Mouse (Mus musculus): ENCODE data around the gene Hspa8. TPM values are rescaled to one million over a fixed set of nuclear protein-coding genes. Genes with fewer than 3 reads are reported as not detected.
"Not testable (repeated sequence)": the region's sequence is repeated elsewhere in the genome, so short reads cannot be mapped to it uniquely, and the experiment has no call there.

The Hspa8 gene
- total RNA-seq, 2 experiments from 2014 or later, result 992 to 1,504 TPM

DNA sequence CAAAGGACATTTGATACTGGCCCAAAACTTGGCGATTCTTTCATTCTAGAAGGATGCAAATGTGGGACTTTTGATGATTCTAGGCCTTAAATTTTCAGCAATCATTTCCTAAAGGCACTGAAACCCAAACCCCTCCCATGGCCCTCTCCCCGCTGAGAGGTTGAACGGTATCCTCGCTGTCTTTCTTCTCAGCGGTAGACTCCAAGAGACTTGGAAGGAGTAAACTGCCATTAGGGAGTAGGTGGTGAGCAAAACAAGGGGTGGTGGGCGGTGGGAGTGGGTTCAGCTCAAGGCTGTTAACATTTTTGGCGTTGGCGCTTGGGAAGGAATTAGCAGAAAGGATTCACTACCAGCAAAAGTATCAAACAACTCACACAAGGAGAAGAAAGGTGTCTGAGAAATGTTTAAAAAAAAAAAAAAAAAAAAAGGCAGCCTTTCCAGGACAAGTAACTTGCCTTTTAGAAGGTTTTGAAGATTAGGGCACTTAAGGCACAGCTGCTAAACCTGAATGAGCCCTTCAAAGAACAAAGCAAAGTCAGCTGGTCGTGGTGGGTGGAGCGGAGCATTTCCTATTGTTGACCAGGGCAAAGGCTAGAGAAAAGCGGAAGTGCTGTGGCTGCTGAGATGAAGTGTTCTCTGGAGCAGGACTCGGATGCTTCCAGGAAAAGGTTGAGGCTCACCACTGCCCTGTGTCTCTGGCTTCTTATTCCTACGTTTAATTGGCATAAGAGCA lies 17.0 kb upstream of the Hspa8 start:
- DNase-seq (ENCODE audit: low spot score), result peak; percentile 50

DNA sequence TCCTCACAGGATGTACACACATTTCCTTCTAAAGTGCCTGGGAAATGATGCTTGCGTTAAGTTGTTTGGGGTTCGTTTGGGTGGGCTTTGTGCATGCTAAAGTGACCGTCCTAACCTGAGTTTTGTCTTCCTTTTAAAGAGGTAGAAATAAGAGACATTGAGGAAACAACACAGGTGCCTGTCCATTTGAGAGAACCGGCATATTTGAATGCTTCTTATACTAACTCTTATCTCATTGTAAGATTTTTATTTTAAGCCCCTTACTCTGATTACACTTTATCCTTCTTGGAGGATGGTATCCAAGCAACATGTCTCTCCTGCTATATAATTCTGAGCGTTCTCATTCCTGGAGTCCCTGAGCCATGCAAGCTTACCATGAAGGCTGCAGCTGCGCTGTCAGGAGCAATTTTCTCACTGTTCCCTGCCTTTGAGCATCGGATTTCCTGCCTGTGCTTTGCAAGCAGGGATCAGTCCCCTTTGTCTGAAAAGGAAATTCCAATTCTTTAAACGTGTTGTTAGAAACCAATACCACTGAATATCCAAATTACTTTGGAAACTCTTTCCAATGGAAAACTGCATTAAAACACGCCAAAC lies 16.3 kb upstream of the Hspa8 start:
- DNase-seq (ENCODE audit: low spot score), result no peak

DNA sequence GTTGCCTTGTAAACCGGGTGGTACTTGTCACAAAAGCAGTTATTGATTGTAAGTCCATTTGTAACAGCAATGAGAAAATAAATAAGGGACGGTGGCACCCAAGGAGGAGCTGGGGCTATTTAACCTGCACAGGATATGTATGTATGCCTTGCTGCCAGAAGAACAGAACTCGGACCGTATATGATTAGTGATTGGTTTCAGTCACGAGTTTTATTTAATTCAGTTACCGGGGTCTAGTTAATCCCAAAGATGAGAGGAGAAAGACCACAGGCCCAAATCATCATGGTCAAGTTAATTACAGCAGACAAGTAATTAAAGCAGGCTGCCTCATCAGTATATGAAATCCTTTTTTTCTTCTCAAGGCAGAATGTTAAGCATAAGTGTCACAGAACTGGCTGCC lies 15.3 kb upstream of the Hspa8 start:
- DNase-seq (ENCODE audit: low spot score), result no peak

DNA sequence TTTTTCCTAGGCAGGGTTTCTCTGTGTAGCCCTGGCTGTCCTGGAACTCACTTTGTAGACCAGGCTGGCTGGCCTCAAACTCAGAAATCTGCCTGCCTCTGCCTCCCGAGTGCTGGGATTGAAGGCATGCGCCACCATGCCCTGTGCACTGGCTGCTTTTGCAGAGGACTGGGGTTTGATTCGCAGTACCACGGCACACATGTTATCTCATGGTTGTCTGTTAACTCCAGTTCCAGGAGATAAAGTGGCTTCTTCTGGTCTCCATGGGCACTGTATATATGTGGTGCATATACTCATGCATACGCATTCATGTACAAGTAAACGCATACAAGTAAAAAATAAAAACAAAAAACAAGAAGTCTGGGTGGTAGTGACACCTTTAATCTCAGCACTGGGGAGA lies 14.0 kb upstream of the Hspa8 start:
- DNase-seq (ENCODE audit: low spot score), result not testable (repeated sequence)

DNA sequence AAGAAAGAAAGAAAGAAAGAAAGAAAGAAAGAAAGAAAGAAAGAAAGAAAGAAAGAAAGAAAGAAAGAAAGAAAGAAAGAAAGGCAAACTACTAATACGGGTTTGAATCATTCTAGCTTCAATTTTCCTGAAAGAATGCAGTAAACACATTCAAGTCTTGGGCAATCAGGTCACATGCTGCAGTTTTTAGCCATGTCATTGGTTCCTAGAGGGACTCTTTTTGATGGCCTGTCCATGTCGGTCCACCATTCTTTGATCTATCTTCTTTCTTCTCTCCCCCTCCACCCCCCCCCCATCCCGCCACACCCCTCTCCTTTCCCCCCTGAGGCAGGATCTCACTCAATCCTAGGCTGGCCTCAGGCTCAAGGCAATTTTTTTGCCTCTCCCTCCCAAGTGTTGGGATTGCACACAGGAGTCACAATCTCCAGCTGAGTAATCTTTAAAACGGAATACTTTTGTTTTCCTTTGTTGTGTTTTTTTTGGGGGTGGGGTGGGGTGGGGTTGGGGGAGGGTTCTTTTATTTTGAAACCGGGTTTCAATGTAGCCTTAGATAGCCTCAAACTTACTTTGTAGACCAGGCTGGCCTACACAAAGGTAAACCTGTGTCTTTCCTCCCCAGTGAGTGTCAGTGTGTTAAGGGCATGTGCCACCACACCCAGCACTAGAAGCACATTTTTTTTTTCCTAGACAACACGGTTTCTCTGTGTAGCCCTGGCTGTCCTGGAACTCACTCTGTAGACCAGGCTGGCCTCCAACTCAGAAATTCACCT lies 8.7 kb upstream of the Hspa8 start:
- no peak for DNase-seq (ENCODE audit: low spot score)

DNA sequence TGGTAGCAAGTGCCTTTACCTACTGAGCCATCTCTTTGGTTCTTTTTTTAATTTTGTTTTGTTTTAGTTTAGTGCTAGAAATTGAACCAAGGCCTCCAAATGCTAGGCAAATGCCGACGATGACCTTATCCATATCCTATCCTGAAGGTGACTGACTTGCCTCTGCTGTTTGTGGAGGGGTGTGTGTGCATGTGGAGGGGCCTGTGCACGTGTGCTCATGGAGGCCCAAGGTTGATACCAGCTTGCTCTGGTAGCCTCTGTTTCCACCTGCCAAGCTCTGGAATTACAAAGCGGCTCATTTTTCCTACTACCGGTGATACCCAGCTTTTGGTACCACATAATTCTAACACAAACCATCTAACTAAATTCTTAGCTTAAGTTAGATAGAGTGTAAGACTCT lies 7.2 kb upstream of the Hspa8 start:
- no peak for DNase-seq (ENCODE audit: low spot score)

DNA sequence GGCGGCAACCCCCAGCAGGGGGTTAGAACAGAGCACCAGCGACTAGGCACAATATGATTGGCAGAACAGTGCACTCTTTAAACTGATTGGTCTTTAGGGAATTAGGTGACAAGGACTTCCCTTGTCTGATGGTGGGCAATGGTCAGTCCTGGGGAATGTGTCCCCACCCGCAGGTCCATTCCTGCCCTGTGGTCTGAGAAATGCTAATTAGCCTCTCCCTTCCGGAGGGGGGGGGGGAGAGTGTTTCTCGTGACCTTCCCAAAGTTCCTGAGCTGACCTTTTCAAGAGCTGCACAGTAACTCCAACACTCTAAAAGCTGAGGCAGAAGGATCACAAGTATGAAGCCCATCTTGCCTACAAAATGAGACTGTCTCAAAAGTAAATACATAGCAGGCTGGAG lies 6.5 kb upstream of the Hspa8 start:
- no peak for DNase-seq (ENCODE audit: low spot score)

DNA sequence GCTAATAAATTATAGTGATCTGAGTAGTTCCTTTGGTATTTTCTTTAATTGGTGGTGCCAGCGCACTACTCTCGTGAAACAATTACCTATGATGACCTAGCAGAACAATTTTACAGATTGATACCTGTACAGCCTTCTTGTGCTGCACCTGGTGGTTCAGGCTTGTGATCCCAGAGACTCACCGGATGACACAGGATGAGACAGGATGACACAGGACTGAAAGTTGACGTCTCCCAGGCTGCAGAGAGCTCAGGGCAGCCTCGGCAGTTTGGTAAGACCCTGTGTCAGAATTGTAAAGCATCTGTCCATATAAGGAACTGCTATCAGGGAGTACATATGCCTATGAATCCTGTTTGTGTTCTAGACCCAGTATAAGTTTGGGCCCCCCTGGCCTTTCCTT lies 5.9 kb upstream of the Hspa8 start:
- DNase-seq (ENCODE audit: low spot score), result no peak

DNA sequence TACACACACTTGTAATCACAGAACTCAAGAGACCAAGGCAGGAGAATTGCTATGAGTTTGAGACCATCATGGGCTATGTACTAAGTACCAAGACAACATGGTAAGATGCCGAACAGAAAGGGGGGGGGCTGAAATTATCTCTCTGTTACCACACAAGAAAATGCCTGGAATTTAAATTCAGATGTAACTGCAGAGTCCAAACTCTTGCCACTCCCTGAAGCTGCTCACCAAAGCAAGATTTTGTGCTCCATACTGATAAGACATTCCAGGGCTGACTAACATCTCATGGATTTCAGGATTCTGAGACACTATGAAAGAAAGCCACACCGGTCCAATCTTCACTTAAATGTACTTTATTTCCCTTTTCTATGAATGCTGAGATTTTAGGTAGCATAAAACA lies 5.2 kb upstream of the Hspa8 start:
- no peak for DNase-seq (ENCODE audit: low spot score)

DNA sequence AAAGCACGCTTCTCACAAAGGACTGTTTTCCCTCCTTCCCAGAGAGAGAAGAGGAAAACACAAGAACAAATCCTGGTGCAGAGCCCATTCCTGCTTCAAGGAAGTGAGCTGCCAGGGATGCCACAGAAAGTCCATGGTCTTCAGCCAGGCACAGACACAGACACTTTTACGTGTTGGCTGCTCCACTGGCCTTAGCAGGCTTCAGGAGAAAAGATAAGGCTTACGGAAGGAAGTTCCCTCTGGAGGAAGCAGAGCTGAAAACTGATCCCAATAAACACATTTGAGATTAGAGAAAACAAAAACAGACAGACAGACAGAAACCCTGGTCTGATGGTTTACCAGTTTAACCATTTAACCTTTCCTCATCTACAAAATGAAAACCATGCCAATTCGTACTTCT lies 4.7 kb upstream of the Hspa8 start:
- DNase-seq (ENCODE audit: low spot score), result no peak

DNA sequence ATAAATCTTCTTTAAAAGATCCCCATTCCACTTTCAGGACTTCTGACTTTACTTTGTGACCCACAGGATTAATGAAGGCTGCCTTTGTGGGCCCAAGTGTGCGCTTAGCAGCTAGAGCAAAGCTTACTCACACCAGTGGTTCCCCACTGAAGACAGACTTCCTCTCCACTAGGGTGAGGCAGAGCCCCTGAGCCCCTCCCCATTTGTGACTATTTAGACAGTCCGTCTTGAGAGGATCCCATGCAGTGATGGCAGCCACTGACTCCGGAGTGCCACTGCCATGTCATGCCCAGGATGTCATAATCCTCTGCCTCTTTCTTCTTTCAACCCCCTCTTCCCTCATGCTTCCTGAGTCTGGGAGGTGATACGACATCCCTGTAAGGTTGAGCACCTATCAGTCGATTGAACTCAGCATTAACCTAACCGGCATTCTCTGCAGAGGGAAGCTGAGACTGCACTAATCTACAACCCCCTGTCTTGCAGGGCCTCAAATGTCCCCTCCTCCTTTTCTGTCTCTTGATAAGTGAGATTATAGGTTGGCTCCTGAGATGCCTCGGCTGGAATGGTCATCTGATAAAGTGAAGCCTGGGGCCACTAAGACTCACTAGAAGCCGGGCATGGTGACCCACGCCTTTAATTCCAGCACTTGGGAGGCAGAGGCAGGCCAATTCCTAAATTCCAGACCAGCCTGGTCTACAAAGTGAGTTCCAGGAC lies 2.4 kb upstream of the Hspa8 start:
- DNase-seq (ENCODE audit: low spot score), result no peak

DNA sequence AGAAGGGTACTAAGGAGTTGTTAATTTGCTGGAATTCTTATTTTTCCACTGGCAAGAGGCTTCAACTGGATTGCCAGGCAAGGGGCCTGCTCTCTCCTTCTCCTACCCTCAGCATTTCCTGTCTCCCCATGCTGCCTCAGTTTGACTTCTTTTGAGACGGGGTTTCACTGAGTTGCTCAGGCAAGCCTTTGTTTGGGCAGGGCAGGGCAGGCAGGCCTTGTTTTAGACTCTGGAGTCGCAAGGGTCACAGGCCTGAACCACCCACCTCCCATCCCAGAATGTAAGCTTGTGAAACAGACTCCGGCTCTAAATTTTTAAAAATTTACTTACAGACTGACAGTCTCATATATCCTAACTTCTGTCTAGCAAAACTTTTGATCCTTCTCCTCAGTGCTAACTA lies 1.7 kb upstream of the Hspa8 start:
- DNase-seq (ENCODE audit: low spot score), result no peak

DNA sequence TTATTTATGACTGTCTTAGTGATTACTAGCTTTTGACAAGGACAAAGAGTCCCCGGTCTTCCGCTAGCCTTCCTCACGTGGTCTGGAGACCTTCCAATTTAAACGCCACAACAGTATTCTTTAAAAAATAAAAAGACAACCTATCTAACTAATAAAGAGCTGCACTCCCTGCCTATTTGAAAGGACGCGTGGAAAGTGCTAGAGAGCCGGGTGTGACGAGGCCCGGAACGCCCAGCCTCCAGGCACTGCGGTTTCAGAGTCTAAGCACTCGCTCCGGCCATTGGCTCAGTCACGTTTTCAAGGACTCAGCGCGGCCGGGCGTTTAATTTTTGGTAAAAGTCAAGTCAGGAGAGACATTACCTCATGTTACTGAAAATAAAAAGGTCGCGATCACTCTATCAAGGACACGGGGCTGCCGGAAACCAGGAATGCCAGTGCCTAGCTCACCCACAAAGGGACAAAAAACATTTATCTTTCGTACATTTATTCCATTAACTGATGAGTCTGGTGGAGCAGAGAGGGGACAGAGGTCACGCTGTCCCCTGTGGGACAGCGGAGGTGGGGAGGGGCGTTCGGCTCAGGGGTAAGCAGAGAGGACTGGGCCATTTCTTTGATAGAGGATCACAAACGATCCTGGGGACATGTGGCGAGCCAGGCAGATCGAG lies 815 bp upstream of the Hspa8 start:
- DNase-seq (ENCODE audit: low spot score), result peak; percentile 77

DNA sequence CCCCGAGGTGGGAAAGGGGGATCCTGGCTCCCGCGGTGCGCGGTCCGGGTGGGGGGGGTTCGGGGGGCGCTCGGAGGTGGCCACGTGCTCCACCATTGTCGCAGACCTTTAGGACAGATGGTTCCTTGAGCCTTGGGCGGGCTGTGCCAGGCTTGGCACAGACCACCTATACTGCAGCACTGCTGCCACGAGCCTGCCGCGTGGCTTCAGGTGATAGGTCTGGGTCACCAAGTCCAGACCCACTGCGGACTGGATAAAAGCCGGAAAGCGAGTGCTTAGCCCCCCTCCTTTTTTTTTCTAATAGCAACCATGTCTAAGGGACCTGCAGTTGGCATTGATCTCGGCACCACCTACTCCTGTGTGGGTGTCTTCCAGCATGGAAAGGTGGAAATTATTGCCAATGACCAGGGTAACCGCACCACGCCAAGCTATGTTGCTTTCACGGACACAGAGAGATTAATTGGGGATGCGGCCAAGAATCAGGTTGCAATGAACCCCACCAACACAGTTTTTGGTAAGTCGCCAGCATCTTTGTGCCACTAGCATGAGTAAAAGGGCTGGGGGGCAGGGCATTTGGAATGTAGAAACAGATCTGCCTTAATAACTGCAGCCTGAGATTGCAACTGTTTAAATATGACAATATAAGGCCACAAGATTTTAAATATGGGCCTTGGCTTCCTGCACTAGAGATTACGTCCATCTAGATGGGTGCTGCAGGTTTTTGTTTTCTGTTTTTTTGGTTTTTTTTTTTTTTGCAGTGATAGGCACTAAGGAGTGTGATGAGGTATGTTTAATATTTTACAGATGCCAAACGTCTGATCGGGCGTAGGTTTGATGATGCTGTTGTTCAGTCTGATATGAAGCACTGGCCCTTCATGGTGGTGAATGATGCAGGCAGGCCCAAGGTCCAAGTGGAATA lies 1.1 kb downstream of the Hspa8 start:
- not testable (repeated sequence) for DNase-seq (ENCODE audit: low spot score)

DNA sequence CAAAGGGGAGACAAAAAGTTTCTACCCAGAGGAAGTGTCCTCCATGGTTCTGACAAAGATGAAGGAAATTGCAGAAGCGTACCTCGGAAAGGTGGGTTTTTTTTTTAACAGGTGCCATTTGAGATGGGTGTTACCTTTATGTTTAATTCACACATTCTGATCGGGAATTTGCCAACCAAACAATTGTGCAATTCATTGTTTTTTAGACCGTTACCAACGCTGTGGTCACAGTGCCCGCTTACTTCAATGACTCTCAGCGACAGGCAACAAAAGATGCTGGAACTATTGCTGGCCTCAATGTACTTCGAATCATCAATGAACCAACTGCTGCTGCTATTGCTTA lies 1.7 kb downstream of the Hspa8 start:
- not testable (repeated sequence) for DNase-seq (ENCODE audit: low spot score)

DNA sequence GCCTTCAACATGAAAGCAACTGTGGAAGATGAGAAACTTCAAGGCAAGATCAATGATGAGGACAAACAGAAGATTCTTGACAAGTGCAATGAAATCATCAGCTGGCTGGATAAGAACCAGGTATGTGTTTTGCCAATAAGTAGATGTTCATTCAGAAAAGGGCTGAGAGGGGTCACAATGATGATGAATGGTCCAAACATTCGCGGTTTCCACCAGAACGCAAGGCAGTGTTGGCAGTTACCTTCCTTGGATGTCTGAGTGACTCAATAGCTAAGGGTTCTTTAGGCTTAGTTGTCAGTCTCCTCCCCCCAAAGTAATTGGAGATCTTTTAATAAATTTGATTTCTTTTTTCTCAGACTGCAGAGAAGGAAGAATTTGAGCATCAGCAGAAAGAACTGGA lies 3.8 kb downstream of the Hspa8 start:
- not testable (repeated sequence) for DNase-seq (ENCODE audit: low spot score)

DNA sequence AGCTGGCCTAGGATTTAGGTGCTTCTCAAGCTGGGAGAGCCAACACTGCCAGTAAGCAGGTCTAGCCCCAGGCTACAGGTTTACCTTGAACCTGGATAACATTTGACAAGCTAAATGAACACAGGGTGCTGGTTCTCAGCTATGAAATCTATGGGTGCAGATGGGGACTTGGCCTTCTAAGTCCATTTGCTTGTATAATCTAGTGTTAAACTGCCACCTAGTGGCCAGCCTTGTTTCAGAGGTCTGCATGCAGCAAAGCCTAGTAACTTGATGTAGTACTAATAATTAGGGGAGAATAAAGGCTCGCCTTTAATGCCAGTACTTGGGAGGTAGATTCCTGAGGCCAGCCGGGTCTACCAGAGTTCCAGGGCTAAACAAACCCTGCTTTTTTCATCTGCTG lies 4.5 kb downstream of the Hspa8 start:
- peak; percentile 70 for DNase-seq (ENCODE audit: low spot score)

DNA sequence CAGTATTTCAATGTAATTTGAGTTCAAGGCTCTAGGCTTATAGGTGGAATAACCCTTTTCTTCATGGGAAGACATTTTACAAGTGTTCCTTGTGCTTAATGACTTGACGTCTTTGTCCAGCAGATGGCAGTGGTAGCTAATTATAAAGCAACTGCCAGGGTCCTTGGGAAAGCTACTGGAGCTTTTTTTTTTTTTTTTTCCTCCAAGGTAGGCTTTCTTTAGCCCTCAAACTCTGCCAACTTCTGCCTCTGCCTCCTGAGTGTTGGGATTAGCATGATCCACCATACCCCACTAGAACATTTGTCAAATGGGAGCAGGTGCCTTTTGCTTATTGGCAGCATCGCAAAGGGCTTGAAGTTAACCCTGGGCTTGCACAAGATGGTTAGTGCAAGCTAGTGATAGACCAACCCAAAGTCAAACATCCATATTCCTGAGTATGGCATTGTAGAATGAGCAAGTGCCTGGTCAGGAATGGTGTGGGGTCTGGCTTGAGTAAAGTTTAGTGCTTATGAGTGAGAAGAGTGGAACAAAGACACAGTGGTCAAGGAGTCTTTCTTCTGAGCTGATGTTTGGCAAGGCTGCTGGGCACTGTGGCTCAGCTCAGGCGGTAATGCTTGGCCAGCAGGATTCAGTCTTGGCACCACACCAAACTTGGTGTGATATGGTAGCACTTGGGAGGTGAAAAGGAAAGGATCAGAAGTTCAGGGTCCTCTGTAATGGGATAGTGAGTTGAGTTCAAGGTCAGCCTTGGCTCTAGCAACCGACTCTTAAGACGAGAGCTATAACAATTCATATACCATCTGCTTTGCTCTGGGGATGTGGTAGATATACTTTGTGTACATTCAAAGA lies 5.9 kb downstream of the Hspa8 start:
- peak; percentile 43 for DNase-seq (ENCODE audit: low spot score)

DNA sequence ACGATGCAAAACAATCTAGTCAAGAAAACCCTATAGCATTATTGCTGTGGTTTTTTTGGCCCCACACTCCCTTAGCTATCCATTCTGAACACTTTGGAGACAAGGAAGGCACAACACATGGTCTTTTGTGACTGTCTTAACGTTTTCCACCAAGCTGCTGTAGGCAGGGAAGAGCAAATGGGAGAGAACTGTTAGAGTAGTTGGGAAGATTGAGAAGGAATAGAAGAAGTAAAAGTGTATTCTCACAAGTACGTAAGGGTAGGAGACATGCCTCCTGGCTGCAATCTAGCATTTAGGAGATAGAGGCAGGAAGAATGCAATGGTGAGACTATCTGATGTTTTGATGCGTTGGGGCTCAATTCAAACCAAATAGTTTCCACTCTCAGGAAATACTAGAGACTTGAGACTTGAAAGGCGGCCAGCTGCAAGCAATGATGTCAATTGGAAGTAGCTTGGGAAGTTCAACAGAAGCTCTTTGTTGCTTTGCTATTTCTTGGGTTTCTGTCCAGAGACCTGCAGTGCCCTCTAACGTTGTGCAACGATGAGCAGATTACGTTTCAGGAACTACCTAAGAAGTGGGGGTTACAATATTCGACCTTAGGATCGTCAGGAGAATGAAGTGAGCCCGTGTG lies 6.6 kb downstream of the Hspa8 start:
- DNase-seq (ENCODE audit: low spot score), result peak; percentile 45

Data from gastrocnemius, adult 18-20 months (tissue).